Mouse (Mus musculus) G1E (cell line): ENCODE data around the gene Pcnx3. TPM values are rescaled to one million over a fixed set of nuclear protein-coding genes. Genes with fewer than 3 reads are reported as not detected.

Experiments
- ATAC-seq: 2 replicates; pipeline ENCODE4 v1.8.0; 2016; ENCODE audit warnings: mild to moderate bottlenecking; ENCODE audit not compliant: insufficient number of reproducible peaks, poor library complexity, low FRiP score, severe bottlenecking; ENCODE audit errors: extremely low read depth
- DNase-seq: peaks from one replicate; pipeline ENCODE4 v3.0.0; 2012; ENCODE audit warnings: low spot score
- H3K27me3 ChIP-seq: 2 replicates; pipeline ENCODE4 v1.6.1; 2012; ENCODE audit warnings: mild to moderate bottlenecking, low read length, inconsistent platforms; ENCODE audit not compliant: insufficient read depth
- H3K36me3 ChIP-seq: replicated peaks from 2 replicates; pipeline ENCODE3; 2012; ENCODE audit warnings: mild to moderate bottlenecking, inconsistent platforms
- H3K4me1 ChIP-seq: 2 replicates; pipeline ENCODE4 v1.6.1; 2012; ENCODE audit warnings: low read depth, low read length, inconsistent platforms, mixed read lengths; ENCODE audit not compliant: insufficient read depth
- H3K4me3 ChIP-seq: 2 replicates; pipeline ENCODE4 v1.5.1; 2012; ENCODE audit warnings: low read depth, mild to moderate bottlenecking, inconsistent platforms, low read length, moderate library complexity, mixed read lengths
- H3K9me3 ChIP-seq: replicated peaks from 2 replicates; pipeline ENCODE4 v1.6.1; 2012; ENCODE audit warnings: inconsistent platforms
- CTCF ChIP-seq: IDR thresholded peaks from 2 replicates; pipeline ENCODE4 v1.5.1; 2012; ENCODE audit warnings: low read depth, low read length, inconsistent platforms, mixed read lengths
- GATA1 ChIP-seq: IDR thresholded peaks from 2 replicates; pipeline ENCODE4 v1.6.1; 2012; ENCODE audit warnings: borderline replicate concordance, low read length, inconsistent platforms, mixed read lengths
- GATA2 ChIP-seq: IDR thresholded peaks from 2 replicates; pipeline ENCODE4 v1.6.1; 2012; ENCODE audit warnings: low read depth, low read length, inconsistent platforms, borderline replicate concordance
- POLR2AphosphoS5 ChIP-seq: IDR thresholded peaks from 2 replicates; pipeline ENCODE4 v1.6.1; 2012; ENCODE audit warnings: low read depth, low read length, inconsistent platforms; ENCODE audit not compliant: insufficient replicate concordance
- TAL1 ChIP-seq: conservative IDR thresholded peaks from 2 replicates; pipeline ENCODE4 v1.6.1; 2012; ENCODE audit warnings: low read depth, low read length, inconsistent platforms, mixed read lengths
- polyA plus RNA-seq: library from polyadenylated mRNA; stranded (reverse); fragments of >175 nt; gene quantifications from 2 replicates; pipeline ENCODE4 v1.2.3, GENCODE M21; 2012
- total RNA-seq, 2 experiments: library from RNA; stranded (forward) in 1 of 2; stranded (reverse) in 1 of 2; fragments of 200-1000 nt in 1 of 2; fragments of >200 nt in 1 of 2; fragmentation: Nextera tagmentation in 1 of 2; gene quantifications; 2 replicates each; pipeline ENCODE4 v1.2.3; 2014 to 2017

Pcnx3 gene
- total RNA-seq (2014; fragmentation: Nextera tagmentation) (50.7 and 51.0 TPM in 2 replicates), total RNA-seq (2017) (13.6 and 16.1 TPM in 2 replicates), polyA plus RNA-seq (178 and 200 TPM in 2 replicates)

DNA sequence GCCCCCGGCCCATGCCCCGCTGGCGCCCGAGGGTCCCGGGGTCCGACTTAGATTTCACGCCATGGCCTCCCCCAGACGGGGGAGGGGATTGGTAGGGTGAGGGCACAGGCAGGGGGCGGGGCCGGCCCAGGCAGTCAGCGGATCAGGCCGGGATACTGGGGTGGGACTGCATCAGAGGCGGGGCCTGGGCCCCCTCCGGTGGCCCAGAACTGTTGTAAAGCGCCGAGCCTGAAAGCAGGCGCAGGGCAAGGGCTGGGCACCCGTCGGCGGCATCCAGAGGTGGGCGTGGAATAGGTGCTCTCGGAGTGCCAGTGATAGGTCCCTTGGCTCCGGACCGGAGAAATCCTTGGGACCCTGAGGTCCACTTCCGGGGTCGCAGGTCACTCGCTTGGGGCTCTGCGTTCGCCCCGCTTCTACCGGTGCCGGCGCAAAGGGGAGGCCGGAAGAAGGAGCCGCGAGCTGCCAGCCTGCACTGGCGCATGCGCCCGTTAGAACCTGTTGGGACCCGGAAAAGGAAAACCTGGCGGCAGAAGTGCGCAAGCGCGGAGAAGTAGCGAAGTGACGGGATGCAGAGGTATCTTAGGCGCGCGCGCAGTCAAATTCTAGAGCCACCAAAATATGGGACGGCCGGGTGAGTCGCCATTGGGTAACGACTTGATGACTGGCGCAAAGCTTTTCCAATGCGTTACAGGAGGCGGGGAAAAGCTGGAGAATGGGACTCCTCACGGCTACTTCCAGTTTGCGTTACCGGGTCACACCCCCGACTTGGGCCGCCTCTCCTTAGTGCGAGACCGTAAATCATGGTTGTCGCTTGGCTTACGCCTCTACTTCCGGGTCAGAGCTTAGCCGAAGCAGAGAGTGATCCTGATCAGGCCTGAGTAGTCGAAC is at the start of gene Pcnx3, which contains the start of gene Map3k11:
Gene Pcnx3, minus strand, starts transcription at position 709 of the 888 bp plus-strand sequence.
Gene Map3k11, plus strand, starts transcription at position 543 of the 888 bp plus-strand sequence.
- no peaks in the 10 kb centered on the region for H3K27me3 ChIP-seq
- peak; percentile 95 for DNase-seq
- peaks cover 73% of the 10 kb centered on the region for H3K36me3 ChIP-seq
- ATAC-seq, result peak; percentile 72
- no peak for TF ChIP-seq TAL1
- H3K4me3 ChIP-seq, result peak within 1 kb of the TSS; percentile 86
- H3K9me3 ChIP-seq, result no peaks in the 10 kb centered on the region
- H3K4me1 ChIP-seq, result peaks cover 67% of the 10 kb centered on the region

DNA sequence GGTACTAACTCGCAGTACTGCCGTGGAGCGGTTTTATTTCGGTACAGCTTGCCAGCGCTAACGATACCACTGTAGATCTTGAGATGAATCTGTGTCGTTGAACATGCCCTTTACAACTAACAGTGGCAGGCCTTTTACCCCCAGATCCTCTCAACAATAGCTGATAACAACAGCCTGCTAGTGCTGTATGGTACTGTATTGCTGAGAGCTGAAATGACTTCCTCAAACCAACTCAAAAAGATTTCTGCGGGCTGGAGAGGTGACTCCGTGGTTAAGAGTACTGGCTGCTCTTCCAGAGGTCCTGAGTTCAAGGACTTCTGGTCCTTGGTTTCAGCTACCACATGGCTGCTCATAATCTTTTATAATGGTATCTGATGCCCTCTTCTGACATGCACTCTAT is 45.6 kb upstream of the Pcnx3 start:
- no peaks in the 10 kb centered on the region for H3K9me3 ChIP-seq
- ATAC-seq (no peak), DNase-seq (no peak)
- peaks cover 26% of the 10 kb centered on the region for H3K27me3 ChIP-seq
- TF ChIP-seq TAL1 (no peak), CTCF (no peak)
- H3K36me3 ChIP-seq, result peaks cover 19% of the 10 kb centered on the region
- peaks cover 29% of the 10 kb centered on the region for H3K4me1 ChIP-seq
- H3K4me3 ChIP-seq, result no peak overlapping the region

DNA sequence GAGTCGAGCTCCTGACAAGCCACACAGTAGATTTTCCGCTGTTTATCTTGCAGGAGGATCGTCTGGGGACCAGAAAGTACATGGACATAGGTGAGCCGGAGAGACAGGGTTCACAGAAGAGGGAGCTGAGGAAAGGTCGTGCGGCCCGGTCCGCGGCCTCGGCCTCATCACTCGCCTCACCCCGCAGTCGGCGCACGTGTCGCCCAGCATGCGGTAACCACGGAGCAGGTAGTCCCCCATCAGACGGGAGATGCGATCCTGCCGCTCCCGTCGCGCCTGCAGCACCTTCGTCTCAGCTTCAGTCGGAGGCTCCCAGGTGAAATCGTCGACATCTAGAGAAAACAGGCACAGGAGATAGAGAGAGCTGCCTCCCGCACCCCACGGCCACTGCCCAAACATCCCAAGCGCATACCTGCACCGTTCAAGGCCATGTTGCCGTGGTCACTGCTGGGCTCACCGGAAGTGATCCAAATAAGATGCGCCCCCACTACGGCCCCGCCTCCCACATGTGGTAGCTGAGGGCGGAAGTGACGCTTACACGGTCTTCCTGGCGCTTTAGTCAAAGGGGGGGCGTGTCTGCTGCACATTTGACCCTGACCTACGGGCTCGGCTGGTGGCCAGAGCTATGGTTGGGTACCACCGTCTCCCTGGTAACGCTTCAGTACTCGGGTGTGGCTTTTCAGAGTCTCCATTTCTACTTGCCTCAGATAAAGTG is 42.7 kb upstream of the Pcnx3 start:
- ATAC-seq (peak; percentile 57), DNase-seq (peak; percentile 85)
- Histone ChIP-seq H3K9me3 (no peaks in the 10 kb centered on the region), H3K4me1 (peaks cover 58% of the 10 kb centered on the region), H3K27me3 (peaks cover 9% of the 10 kb centered on the region), H3K4me3 (peak overlapping the region; percentile 100), H3K36me3 (peaks cover 27% of the 10 kb centered on the region)
- TF ChIP-seq POLR2AphosphoS5 (no peak), CTCF (no peak), GATA2 (no peak), TAL1 (no peak), GATA1 (no peak)

DNA sequence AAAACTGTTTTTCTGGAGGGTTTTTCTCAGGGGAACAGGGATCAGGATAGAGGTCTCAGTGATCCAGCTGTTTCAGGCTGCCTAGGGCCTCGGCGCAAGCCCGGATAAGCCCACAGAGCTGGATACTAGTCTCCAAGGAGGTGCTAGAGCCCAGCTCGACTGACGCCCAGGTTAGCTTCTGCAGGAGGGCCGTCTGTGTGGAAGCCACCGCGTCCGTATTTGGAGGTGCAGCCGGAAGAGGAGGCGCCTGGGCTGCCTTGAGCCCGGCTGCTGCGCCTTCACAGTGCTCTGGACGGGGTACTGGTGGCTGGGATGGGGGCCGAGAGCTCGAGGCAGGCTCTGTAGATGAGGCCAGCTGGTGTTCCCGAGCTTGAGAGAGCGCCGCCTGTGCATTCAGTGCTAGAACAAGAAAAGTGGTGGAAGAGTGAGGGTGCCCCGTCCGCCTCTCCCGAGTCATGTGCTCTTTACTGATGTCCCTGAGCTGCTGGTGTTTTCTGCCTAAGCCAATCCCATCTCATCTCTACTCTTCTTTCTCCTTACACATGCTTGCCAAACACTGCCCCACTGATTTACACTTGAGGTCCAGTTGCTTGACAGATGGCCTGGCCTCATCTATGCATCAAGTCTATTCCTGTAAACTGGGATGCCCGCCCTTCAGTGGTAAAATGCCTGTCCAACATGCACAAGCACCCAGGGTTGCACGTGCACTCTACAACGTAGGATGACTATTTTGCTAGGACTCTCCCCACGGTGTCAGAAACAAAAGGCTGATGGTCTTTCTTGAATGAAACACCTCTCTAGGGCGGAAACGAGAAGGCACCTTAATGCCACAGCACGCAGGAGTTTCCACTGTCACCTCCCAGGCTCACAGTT is 41.8 kb upstream of the Pcnx3 start:
- no peak for TF ChIP-seq POLR2AphosphoS5
- ATAC-seq (no peak), DNase-seq (no peak)
- Histone ChIP-seq H3K4me3 (peak overlapping the region; percentile 100), H3K9me3 (no peaks in the 10 kb centered on the region), H3K4me1 (peaks cover 60% of the 10 kb centered on the region), H3K36me3 (peaks cover 27% of the 10 kb centered on the region), H3K27me3 (peaks cover 3% of the 10 kb centered on the region)

DNA sequence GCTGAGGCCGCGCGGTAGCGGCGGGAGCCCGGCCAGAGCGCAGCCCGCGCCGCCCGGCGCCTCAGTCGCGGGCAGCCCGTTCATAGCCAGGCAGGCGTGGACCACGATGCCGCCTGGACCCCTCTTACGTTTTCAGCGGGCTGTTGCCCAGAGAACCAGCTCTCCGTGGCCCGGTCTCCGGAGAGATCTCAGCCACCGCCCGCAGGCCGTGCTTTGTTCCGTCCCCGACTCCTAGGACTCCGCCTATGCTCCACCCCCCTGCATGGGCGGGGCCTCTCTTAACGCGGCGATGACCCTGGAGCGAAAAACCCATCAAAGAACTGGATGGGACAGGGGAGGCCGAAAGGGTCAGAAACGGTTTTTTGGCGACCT is 40.7 kb upstream of the Pcnx3 start, which contains the start of gene Fam89b:
Gene Fam89b, minus strand, starts transcription at position 210 of the 372 bp plus-strand sequence.
- no peak for TF ChIP-seq CTCF
- TF ChIP-seq POLR2AphosphoS5, result no peak
- TF ChIP-seq GATA1, result no peak
- TF ChIP-seq TAL1, result no peak
- TF ChIP-seq GATA2, result no peak
- Histone ChIP-seq H3K36me3 (peaks cover 31% of the 10 kb centered on the region), H3K27me3 (no peaks in the 10 kb centered on the region), H3K4me3 (peak within 1 kb of the TSS; percentile 100), H3K4me1 (peaks cover 71% of the 10 kb centered on the region), H3K9me3 (no peaks in the 10 kb centered on the region)
- DNase-seq (peak; percentile 89), ATAC-seq (no peak)
